Mouse (Mus musculus) frontal cortex, adult (tissue): Measurements from ENCODE around the gene Upf2.
A peak's percentile ranks its signal among the peaks of the same experiment; 100 is the strongest.
"Not testable (repeated sequence)": the region's sequence is repeated elsewhere in the genome, so short reads cannot be mapped to it uniquely, and the experiment has no call there.

Experiments
- ATAC-seq: cut with Nextera tagmentation; 2 replicates; pipeline ENCODE4 v1.9.2; 2017; ENCODE audit warnings: mild to moderate bottlenecking, moderate library complexity, mixed read lengths; ENCODE audit not compliant: low TSS enrichment

The Upf2 gene

DNA sequence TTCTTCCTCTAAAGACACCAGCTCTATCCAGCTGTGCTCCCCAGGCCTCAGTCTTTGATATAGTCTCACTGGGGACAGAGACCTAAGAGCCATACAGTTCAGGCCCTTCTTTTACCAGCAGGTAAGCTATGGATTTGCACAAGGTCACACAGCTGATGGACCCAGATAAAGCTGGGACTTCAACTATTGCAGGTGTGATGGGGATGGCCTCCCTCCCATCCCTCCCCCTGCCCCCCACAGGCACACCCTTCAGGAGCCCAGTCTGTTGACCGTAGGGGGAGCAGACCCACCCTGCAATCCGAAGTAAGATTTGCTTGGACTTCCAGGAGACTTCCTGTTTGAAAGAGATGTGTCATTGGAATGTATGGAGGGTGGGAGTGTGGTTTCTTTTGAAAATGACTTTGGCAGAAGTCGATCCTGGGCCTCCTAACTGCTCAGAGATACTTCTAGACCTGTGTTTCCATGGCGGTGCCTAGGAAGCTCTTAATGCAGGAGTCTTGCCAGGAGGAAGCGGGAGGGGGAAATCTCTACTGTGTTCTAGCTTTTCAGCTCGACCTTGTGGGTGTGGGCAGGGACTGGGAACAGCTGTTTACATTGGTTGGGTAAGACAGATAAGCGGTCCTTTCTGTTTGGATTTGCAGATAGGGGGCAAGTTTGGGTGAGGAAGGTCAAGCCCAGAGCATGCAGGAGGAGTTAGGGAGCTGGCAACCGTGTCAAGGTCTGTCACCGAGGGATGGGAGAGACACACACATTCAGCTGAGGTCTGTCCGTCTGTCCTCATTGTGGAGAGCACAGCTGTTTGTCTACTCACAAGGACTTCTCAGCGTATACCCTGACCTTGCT is 120.5 kb downstream of the Upf2 start:
- no peak for ATAC-seq

DNA sequence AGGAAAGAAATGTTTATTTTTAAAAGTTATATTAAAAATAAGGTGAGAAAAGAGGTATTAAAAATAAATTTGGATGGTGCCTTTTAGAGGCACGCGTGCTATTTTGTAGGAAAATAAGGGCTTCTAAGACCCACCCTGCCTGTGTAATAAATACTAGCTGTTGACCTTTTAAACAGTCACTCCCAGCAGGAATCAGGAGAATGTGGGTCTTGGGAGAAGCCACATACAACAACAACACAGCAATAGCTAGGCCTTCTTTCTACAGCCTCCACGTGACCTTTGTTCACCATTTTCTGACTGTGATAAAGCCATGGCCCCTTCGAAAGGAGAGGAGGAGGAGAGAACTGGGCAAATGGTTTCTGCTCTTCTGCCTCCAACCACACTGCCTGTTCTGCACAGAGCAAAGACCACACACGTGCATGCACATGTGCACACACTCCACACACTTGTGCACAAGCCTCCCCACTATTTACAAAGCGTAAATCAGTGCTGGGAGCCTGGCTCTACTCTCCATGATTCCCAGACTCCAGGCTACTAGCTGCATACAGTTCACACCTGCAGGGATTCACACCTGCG is 121.5 kb downstream of the Upf2 start:
- no peak for ATAC-seq

- no peak for ATAC-seq
These were observed 123.7 kb downstream of the Upf2 start for GRCm38 (mm10) chr2:6074891-6075529.

GRCm38 (mm10) chr2:6075530-6075896 is 124.2 kb downstream of the Upf2 start:
- no peak for ATAC-seq

DNA sequence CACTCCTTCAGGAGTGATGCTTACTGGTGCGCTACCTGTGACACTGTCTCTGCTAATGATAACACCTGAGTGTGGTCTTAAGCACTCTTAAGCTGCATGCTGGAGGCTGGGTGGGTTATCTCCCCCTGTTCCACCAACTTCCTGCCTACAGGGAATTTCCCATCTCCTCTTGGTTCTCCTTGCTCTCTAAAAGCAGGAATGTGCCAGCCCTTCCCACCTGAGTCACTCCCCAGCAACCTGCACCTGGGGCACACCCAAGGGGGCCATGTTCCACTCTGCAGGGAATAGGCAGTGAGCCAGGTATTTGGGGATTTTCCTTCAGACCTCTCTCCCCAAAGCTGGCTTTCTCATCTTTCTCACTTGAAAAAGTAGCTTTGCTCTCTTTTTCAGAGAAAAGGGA is 128.8 kb downstream of the Upf2 start:
- no peak for ATAC-seq

DNA sequence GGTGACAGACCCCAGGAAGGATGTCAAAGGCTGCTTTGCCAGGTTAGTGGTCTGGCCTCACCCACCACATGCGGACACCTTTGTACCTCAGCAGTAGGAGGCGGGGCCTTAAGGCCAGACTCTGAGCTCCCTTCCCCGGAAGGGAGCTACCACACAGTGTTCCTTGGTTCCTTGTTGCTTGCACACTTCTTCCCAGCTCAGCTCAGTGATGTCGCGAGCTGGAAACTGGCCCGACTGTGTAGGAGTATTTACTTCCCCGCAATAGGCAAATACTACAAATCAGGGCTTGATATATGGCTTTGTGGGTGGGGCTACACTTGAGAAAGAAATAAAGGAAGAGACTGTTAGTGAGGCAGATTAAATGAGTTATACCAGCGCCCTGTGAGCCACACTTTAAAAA is 129.8 kb downstream of the Upf2 start:
- no peak for ATAC-seq

- ATAC-seq: peak; percentile 57; the same call in 1 of the 2 replicates
These were observed 131.3 kb downstream of the Upf2 start for GRCm38 (mm10) chr2:6082615-6083014.

DNA sequence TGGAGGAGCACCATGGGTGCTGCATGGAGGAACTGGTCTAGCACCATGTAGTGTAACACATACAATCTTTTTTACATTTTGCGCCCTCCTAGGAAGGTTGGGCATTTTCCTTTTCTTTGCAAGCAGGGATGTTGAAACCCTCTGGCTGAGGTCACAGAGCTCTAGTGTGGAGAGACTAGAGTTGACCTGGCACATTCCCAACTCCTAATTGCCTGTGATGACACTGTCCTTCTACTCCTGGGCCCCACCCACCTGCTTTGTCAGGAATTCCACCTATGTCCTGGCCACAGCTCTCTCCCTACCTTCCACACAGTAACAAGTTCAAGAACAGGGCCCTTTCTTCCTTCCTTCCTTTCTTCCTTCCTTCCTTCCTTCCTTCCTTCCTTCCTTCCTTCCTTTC is 132.4 kb downstream of the Upf2 start:
- no peak for ATAC-seq

- no peak for ATAC-seq
These were observed 134.6 kb downstream of the Upf2 start for GRCm38 (mm10) chr2:6085622-6086530.

DNA sequence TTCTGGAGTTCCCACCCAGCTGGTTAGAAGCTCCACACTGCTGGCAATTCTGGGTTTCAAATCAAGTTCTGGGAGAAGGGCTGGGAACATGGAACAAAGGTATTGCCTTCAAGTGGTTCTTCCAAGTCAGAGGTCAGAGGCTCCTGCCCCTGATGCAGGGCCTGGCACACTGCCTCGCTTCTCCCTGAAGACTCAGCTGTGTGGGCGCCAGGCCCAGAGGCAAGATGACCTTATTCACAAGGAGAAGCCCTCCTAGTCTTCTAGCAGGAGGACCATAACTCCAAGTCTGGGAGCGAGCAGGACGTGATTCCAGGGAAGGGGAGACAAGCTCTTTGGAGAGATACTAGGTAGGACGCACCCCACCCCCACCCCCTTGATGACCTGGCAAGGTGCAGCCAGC is 135.9 kb downstream of the Upf2 start:
- no peak for ATAC-seq

DNA sequence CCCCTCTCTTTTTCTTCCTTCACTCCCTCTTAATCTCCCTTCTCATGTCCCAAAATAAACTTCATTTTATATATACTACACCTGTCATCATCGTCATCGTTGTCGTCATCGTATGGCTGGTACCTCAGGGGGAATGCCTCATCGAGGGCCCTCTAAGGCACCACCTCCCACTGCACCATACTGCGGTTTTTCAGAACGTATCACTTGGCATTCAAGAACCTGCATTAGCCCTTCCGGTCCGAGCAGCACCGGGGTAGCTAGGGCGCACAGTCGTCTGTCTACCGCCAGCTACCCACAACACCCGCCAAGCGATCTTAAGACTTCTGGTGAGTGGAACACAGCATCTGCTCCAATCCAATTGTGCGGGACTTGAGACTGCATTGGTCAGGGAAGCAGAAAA is 138.7 kb downstream of the Upf2 start:
- ATAC-seq: not testable (repeated sequence)

GRCm38 (mm10) chr2:6097113-6097716 is 145.9 kb downstream of the Upf2 start:
- ATAC-seq: no peak

- ATAC-seq: no peak
These were observed 147.7 kb downstream of the Upf2 start for GRCm38 (mm10) chr2:6098924-6099323.

DNA sequence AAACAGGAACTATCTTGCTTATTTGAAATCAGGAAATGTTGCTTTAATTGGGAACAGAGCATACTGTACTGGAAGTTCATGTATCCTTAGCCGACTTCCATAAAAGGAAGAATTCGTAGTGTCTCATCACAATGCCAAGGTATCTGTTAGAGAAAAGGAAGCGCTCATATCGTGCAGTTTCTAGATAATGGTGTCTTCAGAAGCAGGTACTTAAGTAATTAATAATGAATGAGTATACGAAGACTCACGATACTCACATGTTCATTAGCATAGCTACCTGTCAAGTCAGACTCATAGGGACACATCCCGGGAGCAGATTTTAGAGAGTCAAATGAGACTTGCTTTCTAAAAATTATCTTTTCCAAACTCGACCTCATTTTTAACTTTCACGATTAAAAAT is 148.2 kb downstream of the Upf2 start:
- no peak for ATAC-seq

DNA sequence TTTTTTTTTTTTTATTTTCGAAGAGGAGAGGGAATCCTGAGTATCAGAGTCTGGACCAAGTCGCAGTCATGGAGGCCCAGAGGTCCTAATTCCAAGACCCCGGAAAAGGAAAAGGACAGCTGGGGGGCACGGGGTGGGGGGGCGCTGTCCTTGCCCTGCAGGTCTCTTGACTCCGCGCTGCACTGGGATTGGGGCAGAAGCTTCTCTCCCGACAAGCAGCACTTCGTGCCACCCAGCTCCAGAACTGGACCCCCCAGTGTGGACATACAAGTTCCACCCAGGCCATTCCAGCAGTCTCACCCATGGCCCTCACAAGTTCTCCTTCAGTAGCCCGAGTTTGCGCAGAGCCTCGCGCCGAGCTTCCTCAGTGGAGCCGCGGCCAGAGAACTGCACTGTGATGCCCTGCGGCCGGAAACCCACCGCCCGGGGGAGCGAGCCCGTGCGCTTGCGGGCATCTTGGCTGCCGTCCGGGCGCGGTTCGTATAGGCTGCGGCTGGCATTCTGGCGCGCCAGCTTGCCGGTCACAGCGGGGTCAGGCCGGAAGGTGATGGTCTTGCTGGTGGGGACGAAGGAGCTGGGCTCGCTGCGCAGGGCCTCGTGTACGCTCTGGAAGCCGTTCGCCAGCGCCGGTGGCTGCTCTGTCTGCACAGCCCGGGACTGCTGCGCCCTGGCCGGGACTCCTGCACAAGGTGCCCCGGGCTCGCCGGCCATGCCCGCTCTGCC is 148.9 kb downstream of the Upf2 start:
- ATAC-seq: peak; percentile 20

GRCm38 (mm10) chr2:6100755-6101154 is 149.5 kb downstream of the Upf2 start:
- ATAC-seq: no peak

GRCm38 (mm10) chr2:6105437-6105836 is 154.2 kb downstream of the Upf2 start:
- no peak for ATAC-seq
